Mouse (Mus musculus) kidney, adult 2 months (tissue): Measurements from ENCODE around the gene 4930516K23Rik.

Experiments used
- CTCF ChIP-seq: fragments of 200-500 bp; conservative IDR thresholded peaks from 2 replicates; pipeline ENCODE4 v1.5.1; 2011; ENCODE audit warnings: low read depth, mild to moderate bottlenecking, control low read depth, low read length, moderate library complexity, mixed read lengths; ENCODE audit not compliant: insufficient read depth, insufficient read length
- POLR2A ChIP-seq: fragments of 200-500 bp; IDR thresholded peaks from one replicate; pipeline ENCODE4 v1.6.1; 2011; ENCODE audit warnings: low read depth, low read length, control low read depth

DNA sequence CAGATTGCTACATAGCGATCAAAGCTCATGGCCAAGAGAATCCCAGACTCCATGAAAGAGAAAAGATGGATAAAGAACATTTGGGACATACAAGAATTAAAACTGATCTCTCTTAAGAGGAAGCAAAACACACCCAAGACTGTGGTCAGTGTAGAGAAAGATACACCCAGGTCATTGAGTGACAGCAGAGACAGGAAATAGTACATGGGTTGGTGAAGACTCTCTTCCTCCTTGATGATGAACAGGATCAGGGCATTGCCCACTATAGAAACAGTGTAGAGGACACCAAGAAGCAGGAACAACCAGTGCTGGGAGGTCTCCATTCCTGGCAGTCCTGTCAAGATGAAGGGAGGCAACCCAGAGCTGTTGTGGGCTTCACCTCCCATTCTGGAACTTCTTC, 2.0 kb downstream of the 4930516K23Rik start:
- TF ChIP-seq CTCF, result no peak
- no peak for TF ChIP-seq POLR2A
